Mouse (Mus musculus) midbrain, embryonic 15.5 days (tissue): ENCODE measurements around the gene Zc3hav1. TPM values are rescaled to one million over a fixed set of nuclear protein-coding genes. Genes with fewer than 3 reads are reported as not detected.

Experiments used
- ATAC-seq: fragments of 200-750 bp; cut with Nextera tagmentation; replicated peaks from 2 replicates; pipeline ENCODE4 v1.8.0; 2017; ENCODE audit warnings: moderate TSS enrichment
- H3K27ac ChIP-seq: fragments of 300-500 bp; sonication (generic); 2 replicates; pipeline ENCODE4 v1.5.1; 2015; ENCODE audit warnings: mild to moderate bottlenecking, inconsistent platforms
- H3K27me3 ChIP-seq: fragments of 300-500 bp; sonication (generic); replicated peaks from 2 replicates; pipeline ENCODE4 v1.6.1; 2015; ENCODE audit warnings: inconsistent platforms
- H3K36me3 ChIP-seq: fragments of 300-500 bp; sonication (generic); replicated peaks from 2 replicates; pipeline ENCODE4 v1.6.1; 2015; ENCODE audit warnings: inconsistent platforms
- H3K4me1 ChIP-seq: fragments of 300-500 bp; sonication (generic); 2 replicates; pipeline ENCODE4 v1.6.1; 2015; ENCODE audit warnings: inconsistent platforms
- H3K4me2 ChIP-seq: fragments of 300-500 bp; sonication (generic); 2 replicates; pipeline ENCODE4 v1.6.1; 2015; ENCODE audit warnings: inconsistent platforms, mild to moderate bottlenecking, moderate library complexity
- H3K4me3 ChIP-seq: fragments of 300-500 bp; sonication (generic); 2 replicates; pipeline ENCODE4 v1.5.1; 2015; ENCODE audit warnings: mild to moderate bottlenecking, inconsistent platforms
- H3K9ac ChIP-seq: fragments of 300-500 bp; sonication (generic); 2 replicates; pipeline ENCODE4 v1.6.1; 2015; ENCODE audit warnings: mild to moderate bottlenecking, inconsistent platforms
- H3K9me3 ChIP-seq: fragments of 300-500 bp; sonication (generic); 2 replicates; pipeline ENCODE4 v1.6.1; 2016; ENCODE audit warnings: inconsistent platforms
- WGBS: fragments of 180-500 bp; shearing (Covaris S2); methylation state at CpG from one replicate; pipeline ENCODE4 v1.1.7; 2015; ENCODE audit warnings: mixed read lengths; 5-methylcytosine and 5-hydroxymethylcytosine counted together
- polyA plus RNA-seq: library from polyadenylated mRNA; unstranded; fragments of >200 nt; fragmentation: Nextera tagmentation; extraction: Ambion mirVana; gene quantifications from 2 replicates; pipeline ENCODE4 v1.2.1, GENCODE M21; 2015

Zc3hav1 gene
- 1.6 and 1.7 TPM in 2 replicates for polyA plus RNA-seq

DNA sequence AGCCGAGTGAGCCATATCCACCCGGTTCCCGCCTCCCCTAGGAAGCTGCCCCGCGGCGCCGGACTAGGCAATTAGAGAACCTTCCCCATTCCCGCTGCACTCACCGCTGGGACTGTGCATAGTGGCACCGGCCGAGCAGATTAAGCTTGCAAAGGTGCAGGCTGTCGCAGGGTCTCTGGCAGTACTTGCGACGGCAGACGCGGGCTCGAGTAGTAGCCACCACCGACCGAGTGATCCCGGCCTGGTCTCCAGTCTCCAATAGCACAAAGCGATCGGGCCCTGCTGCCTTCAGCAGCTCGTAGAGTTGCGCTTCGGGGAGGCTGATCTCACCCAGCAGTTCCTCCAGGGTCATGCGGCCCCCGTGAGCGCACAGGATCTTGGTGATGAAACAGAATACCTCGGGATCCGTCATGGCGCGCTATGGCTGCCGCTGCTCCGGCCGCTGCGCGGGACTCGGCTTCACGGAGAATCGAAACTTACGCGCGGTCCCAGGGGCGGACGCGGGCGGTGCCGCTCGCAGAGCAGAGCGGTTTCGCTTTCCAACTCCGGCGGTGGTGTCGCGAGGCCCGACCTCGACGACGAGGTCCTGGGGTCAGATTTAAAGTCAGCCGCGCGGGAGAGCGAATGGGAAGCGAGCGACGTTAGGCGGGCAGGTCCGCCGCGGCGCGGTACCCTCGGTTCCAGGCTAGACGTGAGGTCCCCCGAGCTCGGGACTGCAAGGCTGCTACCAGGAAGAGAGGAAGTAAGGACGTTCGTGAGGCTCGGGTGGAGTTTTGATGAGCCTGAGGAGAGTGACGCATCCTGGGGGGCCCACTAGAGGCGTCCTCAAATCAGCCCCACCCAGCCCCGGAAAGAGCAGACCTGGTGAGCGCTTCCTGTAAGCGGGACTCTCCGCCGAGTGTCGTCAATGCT is at the start of gene Zc3hav1:
Gene Zc3hav1, minus strand, starts transcription at position 793 of the 912 bp plus-strand sequence.
- Histone ChIP-seq H3K36me3 (no peaks in the 10 kb centered on the region), H3K4me1 (peaks cover 19% of the 10 kb centered on the region), H3K4me3 (peak within 1 kb of the TSS; percentile 42), H3K9ac (peak within 1 kb of the TSS; percentile 15; the same call in 1 of the 2 replicates), H3K27ac (no peak within 1 kb of the TSS), H3K27me3 (peaks cover 57% of the 10 kb centered on the region), H3K9me3 (no peaks in the 10 kb centered on the region), H3K4me2 (peak within 1 kb of the TSS; percentile 60)
- peak; percentile 69; the same call in 1 of the 2 replicates for ATAC-seq
- under 1% methylated on average over 87 of the region's 87 CpGs for WGBS

- ATAC-seq: no peak
- Histone ChIP-seq H3K4me2 (no peak overlapping the region), H3K4me1 (no peaks in the 10 kb centered on the region), H3K4me3 (no peak overlapping the region), H3K27me3 (no peaks in the 10 kb centered on the region), H3K9me3 (no peaks in the 10 kb centered on the region), H3K36me3 (peaks cover 18% of the 10 kb centered on the region; the same call in 1 of the 2 replicates), H3K9ac (no peak overlapping the region), H3K27ac (no peak overlapping the region)
- 81% methylated on average over 3 of the region's 3 CpGs for WGBS
Observed at GRCm38 (mm10) chr6:38389671-38390070, 35.3 kb upstream of the Zc3hav1 start.

DNA sequence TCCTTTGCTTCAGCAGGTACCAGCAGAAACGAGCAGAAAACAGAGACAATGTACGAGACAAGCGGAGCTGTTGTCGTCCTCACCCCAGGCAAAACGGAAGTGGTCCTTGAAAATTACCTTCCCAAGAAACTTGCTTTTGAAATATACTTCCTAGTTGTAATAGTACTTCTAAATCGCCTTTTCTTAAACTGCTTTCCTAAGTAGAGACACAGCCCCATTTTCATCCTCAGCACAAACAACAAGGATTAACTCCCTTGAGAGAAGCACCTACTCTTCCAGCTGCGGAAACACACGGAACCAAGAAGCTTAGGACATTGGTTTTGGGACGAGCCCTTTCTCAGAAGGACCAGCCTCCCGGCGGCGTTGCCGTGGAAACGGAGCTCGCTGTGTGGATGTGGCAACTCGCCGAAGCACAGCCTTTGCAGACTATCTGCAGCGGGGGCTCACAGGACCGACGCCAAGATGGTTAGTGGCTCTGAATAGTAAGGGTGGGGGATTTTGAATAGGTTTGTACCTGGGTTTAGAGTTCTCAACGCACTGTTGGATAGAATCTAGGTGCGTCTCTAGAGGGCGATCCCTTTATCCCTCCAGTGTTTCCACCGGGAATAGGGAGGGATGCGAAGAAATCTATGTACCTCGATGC is 26.8 kb upstream of the Zc3hav1 start, which contains the start of gene Ttc26:
Gene Ttc26, plus strand, starts transcription at position 341 of the 643 bp plus-strand sequence.
- Histone ChIP-seq H3K27ac (peak within 1 kb of the TSS; percentile 80), H3K4me1 (peaks cover 16% of the 10 kb centered on the region), H3K4me3 (peak within 1 kb of the TSS; percentile 84), H3K36me3 (peaks cover 8% of the 10 kb centered on the region; the same call in 1 of the 2 replicates), H3K27me3 (no peaks in the 10 kb centered on the region), H3K9ac (peak within 1 kb of the TSS; percentile 70), H3K4me2 (peak within 1 kb of the TSS; percentile 77), H3K9me3 (no peaks in the 10 kb centered on the region)
- WGBS: under 1% methylated on average over 26 of the region's 26 CpGs
- peak; percentile 97 for ATAC-seq

DNA sequence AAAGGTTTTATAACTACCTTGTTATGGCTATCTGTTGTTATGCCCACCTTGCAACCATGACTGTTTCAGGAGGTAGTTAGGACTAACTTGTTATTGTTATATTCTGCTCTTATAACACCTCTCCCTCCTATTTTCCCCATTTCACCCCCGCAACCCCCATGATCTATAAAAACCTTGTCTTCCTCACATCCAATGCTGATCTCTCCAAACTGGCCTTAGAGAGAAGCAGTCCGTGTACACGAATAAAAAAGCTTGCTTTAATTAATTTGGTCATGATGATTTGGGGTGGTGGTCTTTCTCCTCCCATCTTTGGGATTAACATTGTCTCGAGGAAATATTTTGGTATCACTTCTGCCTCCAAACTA is 26.3 kb upstream of the Zc3hav1 start:
- Histone ChIP-seq H3K36me3 (peaks cover 4% of the 10 kb centered on the region; the same call in 1 of the 2 replicates), H3K27me3 (no peaks in the 10 kb centered on the region), H3K9me3 (no peaks in the 10 kb centered on the region), H3K4me2 (peak overlapping the region; percentile 77), H3K4me3 (peak overlapping the region; percentile 84), H3K27ac (peak overlapping the region; percentile 80), H3K9ac (peak overlapping the region; percentile 70), H3K4me1 (peaks cover 16% of the 10 kb centered on the region)
- 2% methylated on average over 4 of the region's 4 CpGs for WGBS
- ATAC-seq: peak; percentile 13; the same call in 1 of the 2 replicates

- Histone ChIP-seq H3K9me3 (no peaks in the 10 kb centered on the region), H3K36me3 (no peaks in the 10 kb centered on the region), H3K9ac (no peak overlapping the region), H3K4me1 (no peaks in the 10 kb centered on the region), H3K27me3 (no peaks in the 10 kb centered on the region), H3K4me2 (no peak overlapping the region), H3K4me3 (no peak overlapping the region), H3K27ac (no peak overlapping the region)
- no peak for ATAC-seq
- WGBS: 77% methylated on average over 1 of the region's 1 CpGs
Observed at GRCm38 (mm10) chr6:38374271-38374670, 19.9 kb upstream of the Zc3hav1 start.

- H3K27ac ChIP-seq: no peak overlapping the region
- H3K36me3 ChIP-seq: no peaks in the 10 kb centered on the region
- H3K4me1 ChIP-seq: no peaks in the 10 kb centered on the region
- H3K9ac ChIP-seq: no peak overlapping the region
- no peak overlapping the region for H3K4me2 ChIP-seq
- no peak for ATAC-seq
- no peak overlapping the region for H3K4me3 ChIP-seq
- H3K9me3 ChIP-seq: no peaks in the 10 kb centered on the region
- WGBS: 87% methylated on average over 3 of the region's 3 CpGs
- H3K27me3 ChIP-seq: no peaks in the 10 kb centered on the region
Observed at GRCm38 (mm10) chr6:38369945-38370344, 15.5 kb upstream of the Zc3hav1 start.

DNA sequence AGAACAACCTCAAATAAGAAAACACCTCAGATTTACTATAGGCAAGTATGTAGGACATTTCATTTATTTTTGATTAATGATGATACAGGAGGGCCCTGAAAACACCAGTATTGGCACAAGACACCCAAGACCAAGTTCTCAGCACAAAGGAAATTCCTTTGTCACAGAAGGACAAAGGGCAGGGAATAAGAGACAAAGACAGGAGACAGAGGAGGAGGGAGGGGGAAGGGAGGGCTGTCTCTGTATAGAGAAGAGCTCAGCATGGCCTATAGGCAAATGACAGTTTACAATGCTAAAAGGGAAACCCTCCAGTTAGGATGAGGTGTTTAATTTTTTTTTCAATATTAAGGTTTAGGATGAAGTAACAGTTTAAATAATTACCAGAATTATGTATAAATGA is 9.7 kb upstream of the Zc3hav1 start:
- no peak overlapping the region for H3K4me3 ChIP-seq
- H3K4me1 ChIP-seq: no peaks in the 10 kb centered on the region
- H3K27ac ChIP-seq: no peak overlapping the region
- no peaks in the 10 kb centered on the region for H3K27me3 ChIP-seq
- H3K9ac ChIP-seq: no peak overlapping the region
- H3K36me3 ChIP-seq: no peaks in the 10 kb centered on the region
- no peak for ATAC-seq
- H3K9me3 ChIP-seq: no peaks in the 10 kb centered on the region
- no peak overlapping the region for H3K4me2 ChIP-seq

- Histone ChIP-seq H3K27me3 (no peaks in the 10 kb centered on the region), H3K27ac (no peak overlapping the region), H3K9ac (no peak overlapping the region), H3K9me3 (no peaks in the 10 kb centered on the region), H3K4me1 (no peaks in the 10 kb centered on the region), H3K36me3 (no peaks in the 10 kb centered on the region), H3K4me3 (no peak overlapping the region), H3K4me2 (no peak overlapping the region)
- no peak for ATAC-seq
- WGBS: 68% methylated on average over 4 of the region's 4 CpGs
Observed at GRCm38 (mm10) chr6:38363370-38363769, 9.0 kb upstream of the Zc3hav1 start.

DNA sequence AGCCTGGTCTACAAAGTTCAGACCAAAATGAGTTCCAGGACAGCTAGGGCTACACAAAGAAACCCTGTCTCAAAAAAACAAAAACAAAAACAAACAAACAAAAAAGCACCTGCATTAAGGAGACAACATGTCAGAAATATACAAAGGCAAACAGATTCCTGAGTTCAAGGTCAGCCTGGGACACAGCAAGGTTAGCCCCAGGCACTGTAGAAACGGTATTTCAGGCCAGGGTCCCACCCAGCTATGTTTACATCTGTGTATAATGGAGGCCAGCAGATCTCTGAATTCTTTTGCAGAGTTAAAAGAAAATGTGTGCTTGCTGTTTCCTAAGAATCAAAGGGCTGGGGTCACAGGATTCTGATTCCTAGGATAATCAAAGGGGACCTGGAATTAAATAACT is 7.5 kb upstream of the Zc3hav1 start:
- no peak overlapping the region for H3K9ac ChIP-seq
- ATAC-seq: no peak
- 63% methylated on average over 1 of the region's 1 CpGs for WGBS
- H3K4me2 ChIP-seq: no peak overlapping the region
- H3K4me1 ChIP-seq: no peaks in the 10 kb centered on the region
- H3K27ac ChIP-seq: no peak overlapping the region
- no peak overlapping the region for H3K4me3 ChIP-seq
- no peaks in the 10 kb centered on the region for H3K36me3 ChIP-seq
- no peaks in the 10 kb centered on the region for H3K9me3 ChIP-seq
- H3K27me3 ChIP-seq: no peaks in the 10 kb centered on the region

- peaks cover under 1% of the 10 kb centered on the region for H3K27me3 ChIP-seq
- H3K4me3 ChIP-seq: no peak overlapping the region
- H3K9me3 ChIP-seq: no peaks in the 10 kb centered on the region
- no peak overlapping the region for H3K27ac ChIP-seq
- ATAC-seq: no peak
- H3K9ac ChIP-seq: no peak overlapping the region
- no peaks in the 10 kb centered on the region for H3K4me1 ChIP-seq
- H3K4me2 ChIP-seq: no peak overlapping the region
- WGBS: 92% methylated on average over 4 of the region's 4 CpGs
- H3K36me3 ChIP-seq: no peaks in the 10 kb centered on the region
Observed at GRCm38 (mm10) chr6:38361065-38361464, 6.7 kb upstream of the Zc3hav1 start.

- H3K4me3 ChIP-seq: no peak overlapping the region
- H3K9me3 ChIP-seq: no peaks in the 10 kb centered on the region
- no peak overlapping the region for H3K27ac ChIP-seq
- peaks cover 5% of the 10 kb centered on the region for H3K4me1 ChIP-seq
- H3K4me2 ChIP-seq: no peak overlapping the region
- no peak overlapping the region for H3K9ac ChIP-seq
- WGBS: 91% methylated on average over 12 of the region's 12 CpGs
- no peak for ATAC-seq
- no peaks in the 10 kb centered on the region for H3K36me3 ChIP-seq
- H3K27me3 ChIP-seq: peaks cover 7% of the 10 kb centered on the region
Observed at GRCm38 (mm10) chr6:38359736-38360499, 5.5 kb upstream of the Zc3hav1 start.
